Mouse (Mus musculus) adrenal gland, postnatal 10 days (tissue): ENCODE data around the gene Zfp983. TPM values are rescaled to one million over a fixed set of nuclear protein-coding genes. Genes with fewer than 3 reads are reported as not detected.
A peak's percentile ranks its signal among the peaks of the same experiment; 100 is the strongest.
"Not testable (repeated sequence)": the region's sequence is repeated elsewhere in the genome, so short reads cannot be mapped to it uniquely, and the experiment has no call there.

Experiments used
- DNase-seq: peaks from one replicate; pipeline ENCODE4 v3.0.0; 2021; ENCODE audit warnings: mixed read lengths
- long read RNA-seq, 2 experiments: library from polyadenylated mRNA; stranded (forward); transcript quantifications; one replicate each; pipeline ENCODE4 v2.0.0; 2021
- total RNA-seq, 2 experiments: library from RNA; stranded (reverse); gene quantifications; 2 replicates each; pipeline ENCODE4 v1.2.3; 2021

The Zfp983 gene
- total RNA-seq = 1 to 10 TPM; 5.1 to 5.5 TPM
- long read RNA-seq, experiment 1, partial matches to known transcripts = 2 of 13 reads
- long read RNA-seq, experiment 1, other reads (novel, unspliced or antisense) = 11 of 13 reads
- long read RNA-seq, experiment 2, partial matches to known transcripts = 0 of 4 reads
- long read RNA-seq, experiment 2, other reads (novel, unspliced or antisense) = 4 of 4 reads

DNA sequence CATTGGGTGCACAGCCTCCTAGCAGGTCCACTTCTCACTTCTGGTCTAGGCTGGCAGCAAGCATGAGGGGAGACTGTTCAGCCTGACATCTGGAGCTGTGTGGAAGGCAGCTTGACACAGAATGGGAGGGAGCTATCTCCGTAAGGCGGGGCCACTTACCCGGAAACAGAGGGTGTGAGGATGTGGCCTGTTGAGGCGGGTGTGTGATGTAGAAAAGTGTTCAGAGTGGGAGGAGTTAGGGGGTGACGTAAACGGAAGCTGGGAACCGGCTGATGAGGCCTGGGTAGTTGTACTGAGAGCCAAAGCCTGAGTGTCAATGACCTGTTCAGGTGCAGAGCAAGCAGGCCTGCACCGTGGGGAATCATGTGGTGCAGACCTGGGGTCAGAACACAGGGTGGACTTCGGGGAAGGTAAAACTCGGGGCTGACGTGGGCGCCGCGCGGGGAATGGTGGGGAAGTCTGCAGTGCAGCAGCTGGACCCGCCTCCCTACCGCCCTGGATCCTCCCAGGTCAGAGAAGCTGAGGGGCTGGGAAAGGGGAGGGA is at the start of gene Zfp983:
TSS of gene Zfp983 (plus strand) at position 261 of the 544 bp plus-strand sequence.
- peak; percentile 82 for DNase-seq

DNA sequence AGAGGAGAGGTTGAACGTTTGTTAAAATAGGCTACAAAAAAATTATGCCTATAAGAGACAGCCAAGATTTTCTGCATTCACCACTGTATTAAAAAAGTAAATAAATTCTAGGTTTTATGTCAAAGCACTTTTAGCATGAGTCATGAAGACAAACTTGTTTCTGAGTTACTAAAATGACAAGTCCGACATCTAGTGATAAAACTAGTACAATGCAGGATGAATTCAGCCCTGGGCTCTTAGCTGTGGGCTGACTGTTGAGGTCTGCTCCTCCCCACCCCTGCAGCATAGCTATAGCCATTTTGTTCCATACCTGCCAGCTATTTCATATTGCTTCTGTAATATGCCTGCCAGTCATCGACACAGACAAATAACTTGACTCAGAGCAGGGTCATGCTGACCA is 34.1 kb upstream of the Zfp983 start:
- no peak for DNase-seq

DNA sequence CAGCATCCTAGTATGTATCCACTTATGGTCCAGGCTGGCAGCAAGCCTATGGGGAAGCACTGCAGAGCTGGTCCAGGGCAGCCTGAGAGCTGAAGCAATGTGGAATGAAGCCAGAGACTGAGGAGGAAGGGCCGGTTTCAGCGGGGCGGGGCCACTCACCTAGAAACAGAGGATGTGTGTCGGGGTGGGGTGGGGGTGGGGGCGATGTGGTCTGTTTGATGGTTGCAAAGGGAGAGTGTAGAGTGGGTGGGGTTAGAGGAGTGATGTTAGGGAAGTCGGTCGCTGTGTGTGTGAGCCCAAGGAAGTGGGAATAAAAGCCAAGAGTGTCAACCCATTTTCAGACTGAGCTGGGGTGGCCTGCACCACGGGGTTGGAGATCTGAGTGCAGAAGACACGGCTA is 33.1 kb upstream of the Zfp983 start:
- DNase-seq = no peak

DNA sequence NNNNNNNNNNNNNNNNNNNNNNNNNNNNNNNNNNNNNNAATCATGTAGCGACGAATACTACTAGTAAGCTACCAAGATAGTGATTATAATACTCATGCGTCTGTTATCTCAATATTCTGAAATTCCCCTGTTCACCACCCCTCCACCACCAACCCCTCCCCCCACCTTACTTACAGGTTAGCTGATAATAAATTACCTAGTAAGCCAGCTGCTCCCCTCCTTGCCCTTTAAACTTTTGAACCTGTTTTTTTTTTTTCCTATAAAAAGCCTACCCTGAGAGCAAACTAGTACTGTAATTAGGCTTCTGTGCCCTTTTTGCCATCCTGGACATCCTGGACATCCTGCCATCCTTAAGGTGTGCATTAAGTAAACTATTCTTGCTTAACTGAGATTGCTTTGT is 26.8 kb upstream of the Zfp983 start:
- DNase-seq = no peak

DNA sequence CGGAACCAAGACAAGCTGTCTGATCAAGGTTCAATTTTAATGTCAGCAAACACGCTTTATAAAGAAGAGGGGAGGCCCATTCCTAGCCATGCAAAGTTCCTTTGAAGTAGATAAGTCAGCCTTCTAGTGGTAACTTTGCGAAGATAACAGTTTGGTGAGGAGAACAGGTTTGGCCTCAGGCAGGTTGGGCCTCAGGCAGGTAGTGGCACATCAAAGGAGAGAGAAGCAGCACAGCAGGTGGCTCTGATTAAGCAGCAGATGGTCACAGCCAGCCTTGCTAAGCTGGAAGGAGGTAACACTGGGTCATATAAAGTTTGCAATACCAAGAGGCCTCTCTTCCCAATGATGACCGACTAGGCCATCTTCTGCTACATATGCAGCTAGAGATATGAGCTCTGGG is 14.7 kb upstream of the Zfp983 start:
- not testable (repeated sequence) for DNase-seq

DNA sequence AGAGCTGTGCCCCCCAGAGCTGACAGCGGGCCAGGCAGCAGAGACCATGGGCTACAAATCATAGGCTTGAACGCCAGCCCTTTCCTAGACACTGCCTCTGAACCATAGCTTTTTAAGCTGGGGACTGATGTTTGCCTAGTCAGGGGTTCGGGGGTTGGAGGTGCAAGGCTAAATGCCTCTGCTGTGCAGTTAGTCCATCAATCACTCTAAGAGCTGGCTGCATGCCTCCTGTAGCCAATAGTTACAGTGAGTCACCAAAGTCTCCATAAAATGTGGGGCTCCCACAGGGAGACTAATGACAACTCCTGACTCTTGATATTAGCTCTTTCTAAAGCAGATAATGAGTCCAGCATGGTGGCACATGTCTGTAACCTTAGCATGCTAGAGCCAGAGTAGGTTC is 1.6 kb upstream of the Zfp983 start:
- DNase-seq = peak; percentile 76

DNA sequence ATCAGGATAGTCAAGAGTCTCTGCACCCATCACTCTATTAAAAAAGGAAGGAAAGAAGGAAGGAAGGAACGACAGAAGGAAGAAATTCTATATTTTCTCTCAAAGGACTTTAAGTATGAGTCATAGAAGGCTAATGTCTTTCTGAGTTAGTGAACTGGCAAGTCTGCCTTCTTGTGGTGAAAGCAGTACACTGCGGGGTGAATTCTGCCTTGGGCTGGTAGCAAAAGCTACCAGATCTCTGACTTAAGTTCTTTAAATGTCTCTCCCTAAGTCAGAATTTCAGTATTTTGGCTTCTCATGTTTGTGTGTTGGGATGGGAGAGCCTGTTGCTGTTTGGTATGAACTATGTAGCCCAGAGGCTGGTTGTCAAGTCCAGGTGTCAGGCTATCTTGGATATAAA is 488 bp upstream of the Zfp983 start:
- peak; percentile 22 for DNase-seq

DNA sequence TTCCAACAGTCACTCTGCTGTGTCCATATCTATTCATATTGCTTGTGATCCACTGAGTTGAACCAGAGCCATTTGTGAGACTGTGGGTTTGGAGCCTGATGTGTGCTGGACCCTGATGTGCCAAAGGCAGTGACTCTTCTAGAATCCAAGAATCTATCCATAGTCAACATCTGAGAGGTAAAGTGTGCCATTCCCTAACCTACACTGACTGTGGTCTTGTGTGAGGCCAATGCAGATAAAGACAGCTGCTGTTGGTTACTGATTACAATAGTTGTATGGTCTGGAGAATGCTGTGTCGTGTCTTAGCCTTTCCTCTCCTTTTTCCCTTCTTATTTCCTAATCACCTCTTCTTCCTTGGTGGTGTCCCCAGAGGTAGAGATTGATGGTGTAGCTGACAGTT is 28.4 kb downstream of the Zfp983 start:
- not testable (repeated sequence) for DNase-seq

DNA sequence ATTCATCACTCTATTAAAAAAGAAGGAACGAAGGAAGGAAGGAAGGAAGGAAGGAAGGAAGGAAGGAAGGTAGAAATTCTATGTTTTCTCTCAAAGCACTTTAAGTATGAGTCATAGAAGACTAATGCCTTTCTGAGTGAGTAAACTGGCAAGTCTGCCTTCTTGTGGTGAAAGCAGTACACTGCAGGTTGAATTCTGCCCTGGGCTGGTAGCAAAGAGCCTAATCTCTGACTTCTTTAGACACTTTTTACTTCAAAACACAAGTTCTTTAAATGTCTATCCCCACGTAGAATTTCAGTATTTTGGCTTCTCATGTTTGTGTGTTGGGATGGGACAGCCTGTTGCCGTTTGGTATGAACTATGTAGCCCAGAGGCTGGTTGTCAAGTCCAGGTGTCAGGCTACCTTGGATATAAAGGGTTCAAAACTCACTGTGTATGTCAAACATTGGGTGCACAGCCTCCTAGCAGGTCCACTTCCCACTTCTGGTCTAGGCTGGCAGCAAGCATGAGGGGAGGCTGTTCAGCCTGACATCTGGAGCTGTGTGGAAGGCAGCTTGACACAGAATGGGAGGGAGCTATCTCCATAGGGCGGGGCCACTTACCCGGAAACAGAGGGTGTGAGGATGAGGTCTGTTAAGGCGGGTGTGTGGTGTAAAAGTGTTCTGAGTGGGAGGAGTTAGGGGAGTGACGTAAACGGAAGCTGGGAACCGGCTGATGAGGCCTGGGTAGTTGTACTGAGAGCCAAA is 29.0 kb downstream of the Zfp983 start:
- DNase-seq = peak; percentile 89

DNA sequence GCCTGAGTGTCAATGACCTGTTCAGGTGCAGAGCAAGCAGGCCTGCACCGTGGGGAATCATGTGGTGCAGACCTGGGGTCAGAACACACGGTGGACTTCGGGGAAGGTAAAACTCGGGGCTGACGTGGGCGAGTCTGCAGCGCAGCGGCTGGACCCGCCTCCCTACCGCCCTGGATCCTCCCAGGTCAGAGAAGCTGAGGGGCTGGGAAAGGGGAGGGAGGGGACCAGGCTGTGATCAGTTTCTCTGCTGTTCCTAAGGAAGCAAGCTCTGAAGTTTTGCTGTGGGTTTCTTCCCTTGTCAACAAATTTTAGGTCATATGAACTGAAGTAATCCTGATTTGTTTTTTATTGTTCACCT is 29.6 kb downstream of the Zfp983 start:
- not testable (repeated sequence) for DNase-seq

DNA sequence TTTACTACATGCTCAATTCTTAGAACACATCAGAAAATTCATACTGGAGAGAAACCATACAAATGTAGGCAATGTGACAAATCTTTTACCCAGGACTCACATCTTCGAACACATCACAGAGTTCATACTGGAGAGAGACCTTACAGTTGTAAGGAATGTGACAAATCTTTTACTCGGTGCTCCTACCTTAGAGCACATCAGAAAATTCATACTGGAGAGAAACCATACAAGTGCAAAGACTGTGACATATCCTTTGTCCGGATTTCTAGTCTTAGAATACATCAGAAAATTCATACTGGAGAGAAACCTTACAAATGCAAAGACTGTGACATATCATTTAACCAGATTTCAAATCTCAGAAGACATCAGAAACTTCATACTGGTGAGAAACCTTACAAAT is 41.1 kb downstream of the Zfp983 start, which contains the start of gene Gm10226:
TSS of gene Gm10226 (plus strand) at position 301 of the 400 bp plus-strand sequence.
- DNase-seq = no peak

DNA sequence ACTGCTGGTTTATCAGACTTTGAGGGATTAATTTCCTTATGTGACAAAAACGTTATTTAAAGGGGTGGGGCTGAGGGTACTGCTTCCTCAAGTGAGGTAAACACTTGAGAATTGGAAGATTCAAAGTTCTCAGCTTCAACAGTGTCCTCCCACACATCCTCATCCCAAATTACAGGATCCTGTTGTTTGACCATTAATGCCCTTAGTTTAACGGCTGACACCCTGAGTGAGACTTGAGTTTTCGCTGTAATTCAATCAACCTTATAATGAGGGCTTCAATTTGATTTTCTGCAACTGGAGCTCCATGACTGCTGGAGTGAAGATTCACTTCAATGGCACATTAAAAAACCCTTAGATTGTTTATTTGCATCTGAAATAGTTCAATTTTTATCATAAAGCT is 42.9 kb downstream of the Zfp983 start:
- no peak for DNase-seq

DNA sequence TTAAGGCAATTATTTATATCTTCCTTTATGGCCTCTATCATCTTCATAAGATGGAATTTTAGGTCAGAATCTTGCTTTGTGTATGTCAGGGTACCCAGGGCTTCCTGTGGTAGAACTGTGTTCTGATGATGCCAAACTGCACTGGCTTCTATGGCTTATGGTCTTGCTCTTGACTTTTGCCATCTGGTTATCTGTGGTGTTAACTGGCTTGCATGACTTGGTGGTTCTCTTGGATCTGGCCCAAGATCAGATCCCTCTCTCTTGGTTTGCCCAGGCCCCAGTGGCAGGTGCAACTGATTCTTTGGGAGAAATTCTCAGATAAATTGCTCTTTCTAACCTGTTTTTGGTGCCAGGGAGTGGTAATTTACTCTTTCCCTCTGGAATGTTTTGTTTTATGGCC is 45.6 kb downstream of the Zfp983 start:
- DNase-seq = no peak

DNA sequence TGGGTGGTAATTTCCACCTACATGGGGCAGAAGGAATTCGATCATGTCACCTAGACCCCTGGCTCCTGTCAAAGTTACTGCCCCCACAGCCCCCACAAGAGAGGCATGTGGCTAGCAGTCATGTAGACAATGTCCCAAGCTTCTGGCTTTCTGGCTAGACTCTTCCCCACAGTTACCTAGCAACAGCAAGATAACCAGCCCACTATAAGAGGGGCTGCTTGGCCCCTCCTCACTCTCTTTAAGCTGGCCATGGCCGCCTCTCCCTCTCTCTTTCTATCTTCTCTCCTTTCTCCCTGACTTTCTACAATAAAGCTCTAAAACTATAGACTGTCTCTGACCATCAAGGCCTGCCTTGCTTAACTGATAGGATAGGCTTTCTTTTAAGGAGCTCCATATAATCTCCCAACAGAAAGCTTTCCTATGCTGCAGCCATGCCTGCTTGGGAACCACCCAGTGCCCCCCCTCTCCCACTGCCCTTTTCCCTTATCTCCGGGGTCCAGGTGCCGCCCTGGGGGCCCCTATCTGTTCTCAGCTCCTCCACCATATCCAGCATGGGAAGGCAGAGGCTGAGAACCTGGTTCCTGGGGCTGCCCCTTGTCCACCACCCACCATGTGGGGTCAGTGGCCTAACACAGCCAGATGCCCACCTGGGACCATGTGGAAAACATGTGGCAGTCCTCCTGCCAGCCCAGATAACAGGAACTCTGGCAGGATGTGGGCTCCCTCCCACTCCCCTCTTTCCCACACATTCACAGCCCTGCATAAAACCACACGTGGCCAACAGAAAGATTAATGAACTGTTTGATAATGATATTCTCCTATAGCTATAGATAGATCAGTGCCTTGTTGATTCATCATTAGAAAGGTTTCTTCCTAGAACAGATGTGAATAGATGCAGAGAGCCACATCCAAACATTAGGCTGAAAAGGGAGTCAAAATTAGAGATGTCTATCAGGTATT is 52.1 kb downstream of the Zfp983 start:
- DNase-seq = no peak

DNA sequence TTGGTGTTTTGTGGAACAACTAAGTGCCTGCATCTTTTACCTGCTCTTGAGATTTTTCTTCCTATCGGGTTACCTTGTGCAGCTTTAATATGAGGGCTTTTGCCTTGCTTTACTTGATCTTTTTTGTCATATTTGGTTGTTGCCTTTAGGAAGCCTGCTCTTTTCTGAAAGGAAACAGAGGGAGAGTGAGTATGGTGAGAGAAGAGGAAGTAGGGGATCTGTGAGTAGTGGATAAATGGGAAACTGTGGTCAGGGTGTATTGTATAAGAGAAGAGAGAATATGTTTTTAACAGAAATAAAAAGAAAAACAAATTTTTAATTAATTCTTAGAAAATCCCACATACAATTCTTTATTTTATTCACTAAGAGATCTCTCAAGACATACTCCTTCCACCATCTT is 53.0 kb downstream of the Zfp983 start:
- no peak for DNase-seq

DNA sequence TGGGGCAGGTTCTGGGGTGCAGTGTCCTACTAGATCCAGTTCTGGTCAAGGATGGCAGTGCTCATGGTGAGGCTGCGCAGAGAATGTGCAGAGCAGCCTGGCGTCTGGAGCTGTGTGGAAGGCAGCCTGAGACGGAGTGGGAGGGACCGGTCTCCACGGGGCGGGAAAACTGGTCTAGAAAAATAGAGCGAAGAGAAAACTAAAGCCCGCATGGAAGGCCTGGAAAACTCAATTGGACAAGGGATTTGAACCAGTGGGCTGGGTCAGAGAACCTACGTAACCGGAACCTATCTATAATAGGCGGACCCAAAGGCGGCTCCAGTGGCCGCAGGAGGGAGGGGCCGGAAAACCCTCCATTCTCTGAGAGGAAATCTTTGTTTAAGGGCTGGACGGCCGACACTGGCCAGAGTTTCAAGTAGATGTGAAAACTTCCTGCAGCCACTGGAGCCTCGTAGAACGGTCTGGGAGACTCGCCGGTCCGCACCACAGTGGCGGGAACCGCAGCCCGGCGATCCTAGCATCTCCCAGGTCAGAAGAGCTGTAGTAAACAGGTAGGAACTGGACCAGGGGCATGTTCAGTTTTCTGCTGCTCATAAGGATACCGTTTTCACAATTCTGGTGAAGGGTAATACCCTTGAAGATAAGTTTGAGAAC is 57.0 kb downstream of the Zfp983 start, which contains the start of gene Zfp760:
TSS of gene Zfp760 (plus strand) at position 399 of the 654 bp plus-strand sequence.
- peak; percentile 89 for DNase-seq

DNA sequence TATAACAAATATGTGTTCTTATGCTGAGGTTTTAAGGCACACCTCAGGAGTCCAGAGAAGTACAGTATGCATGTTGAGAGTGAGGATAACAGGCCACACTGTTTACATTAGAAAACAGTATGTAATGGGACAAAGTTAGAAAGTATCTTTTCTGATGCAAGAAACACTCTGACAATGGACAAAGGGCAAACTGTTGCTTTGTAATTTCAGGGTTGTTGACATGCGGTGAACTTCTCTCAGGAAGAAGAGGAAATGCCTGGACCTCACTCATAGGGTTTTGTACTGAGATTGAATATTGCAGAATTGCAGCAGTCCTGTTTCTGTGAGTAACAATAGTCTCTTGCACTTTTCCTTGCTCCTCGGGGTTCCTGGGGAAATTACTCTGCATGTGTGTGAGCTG is 58.0 kb downstream of the Zfp983 start:
- DNase-seq = no peak

Other genes with a start within 250 kb of the Zfp983 start
- gene Zfp54, start 227.4 kb upstream of the Zfp983 start, total RNA-seq = 1 to 10 TPM; 1.5 to 2.2 TPM
- 1 to 10 TPM; 6.8 to 7.0 TPM for gene Zfp51, start 200.2 kb upstream of the Zfp983 start, total RNA-seq
- gene Zfp53, start 161.6 kb upstream of the Zfp983 start, total RNA-seq = 1 to 10 TPM; 4.1 to 6.3 TPM
- gene Zfp52, start 115.1 kb upstream of the Zfp983 start, total RNA-seq = 10 to 100 TPM; 20.0 to 23.6 TPM
- gene Zfp948, start 83.6 kb upstream of the Zfp983 start, total RNA-seq = 10 to 100 TPM; 10.3 to 11.4 TPM
- gene Gm10226, start 41.2 kb downstream of the Zfp983 start, total RNA-seq = 1 to 10 TPM; 3.9 to 4.9 TPM
- 1 to 10 TPM; 4.7 to 8.3 TPM for gene Zfp760, start 57.1 kb downstream of the Zfp983 start, total RNA-seq
- gene Zfp229, start 80.2 kb downstream of the Zfp983 start, total RNA-seq = 10 to 100 TPM in 1 of 2 experiments, 1 to 10 TPM in 1; 9.7 to 12.6 TPM
- 1 to 10 TPM; 3.7 to 4.8 TPM for gene Zfp820, start 195.1 kb downstream of the Zfp983 start, total RNA-seq